Mouse (Mus musculus) brain, embryonic 14.5 days (tissue): ENCODE data around the gene Thop1.

Experiments used
- CTCF ChIP-seq: fragments of 200-500 bp; IDR thresholded peaks from 2 replicates; pipeline ENCODE4 v1.5.1; 2012; ENCODE audit warnings: inconsistent platforms, mild to moderate bottlenecking, moderate library complexity, borderline replicate concordance; ENCODE audit not compliant: insufficient read depth, insufficient read length; ENCODE audit errors: extremely low read depth
- POLR2A ChIP-seq: fragments of 200-500 bp; IDR thresholded peaks from 2 replicates; pipeline ENCODE4 v1.6.1; 2012; ENCODE audit warnings: mild to moderate bottlenecking, inconsistent platforms, borderline replicate concordance; ENCODE audit not compliant: poor library complexity, insufficient read depth, insufficient read length, severe bottlenecking; ENCODE audit errors: extremely low read depth

GRCm38 (mm10) chr10:81105565-81106112 is 35.8 kb downstream of the Thop1 start, which contains the start of gene Map2k2:
- TF ChIP-seq POLR2A (peak; percentile 99), CTCF (no peak)
